Mouse (Mus musculus) olfactory bulb, adult 2 months (tissue): Measurements from ENCODE around the gene Eif3i. TPM values are rescaled to one million over a fixed set of nuclear protein-coding genes. Genes with fewer than 3 reads are reported as not detected.

ENCODE experiments used
- H3K27ac ChIP-seq: fragments of 200-500 bp; 2 replicates; pipeline ENCODE4 v1.5.1; 2012; ENCODE audit warnings: low read depth, low read length; ENCODE audit not compliant: insufficient read depth
- H3K4me1 ChIP-seq: fragments of 200-500 bp; 2 replicates; pipeline ENCODE4 v1.6.1; 2012; ENCODE audit warnings: low read length; ENCODE audit not compliant: control insufficient read depth, insufficient read depth
- H3K4me3 ChIP-seq: fragments of 200-500 bp; 2 replicates; pipeline ENCODE4 v1.5.1; 2012; ENCODE audit warnings: mild to moderate bottlenecking, low read depth, low read length, moderate library complexity; ENCODE audit not compliant: insufficient read depth
- CTCF ChIP-seq: fragments of 200-500 bp; IDR thresholded peaks from 2 replicates; pipeline ENCODE4 v1.5.1; 2012; ENCODE audit warnings: low read depth, mild to moderate bottlenecking, low read length, moderate library complexity; ENCODE audit not compliant: insufficient read depth
- POLR2A ChIP-seq: fragments of 200-500 bp; IDR thresholded peaks from 2 replicates; pipeline ENCODE4 v1.6.1; 2012; ENCODE audit warnings: mild to moderate bottlenecking, low read depth, low read length, moderate library complexity; ENCODE audit not compliant: insufficient read depth
- WGBS: fragments of 180-500 bp; shearing (Covaris S2); methylation state at CpG from one replicate; pipeline ENCODE4 v1.1.7; 2018; 5-methylcytosine and 5-hydroxymethylcytosine counted together
- polyA plus RNA-seq: library from polyadenylated mRNA; stranded (reverse); fragments of >200 nt; gene quantifications from 2 replicates; pipeline ENCODE4 v1.2.4, GENCODE M21; 2012; ENCODE audit warnings: low replicate concordance; ENCODE audit not compliant: missing spikeins, insufficient read depth, insufficient read length

Eif3i gene
- polyA plus RNA-seq, 1 experiment = not detected

- peaks cover 37% of the 10 kb centered on the region for H3K4me1 ChIP-seq
- no peak overlapping the region for H3K4me3 ChIP-seq
- 64% methylated on average over 8 of the region's 8 CpGs for WGBS
- TF ChIP-seq CTCF (no peak), POLR2A (no peak)
- no peak overlapping the region for H3K27ac ChIP-seq
Measured at GRCm38 (mm10) chr4:129621283-129621841, 20.9 kb upstream of the Eif3i start.

- H3K4me3 ChIP-seq = no peak overlapping the region
- no peak for TF ChIP-seq CTCF
- TF ChIP-seq POLR2A = no peak
- 87% methylated on average over 11 of the region's 11 CpGs for WGBS
- H3K27ac ChIP-seq = no peak overlapping the region
- peaks cover 34% of the 10 kb centered on the region for H3K4me1 ChIP-seq
Measured at GRCm38 (mm10) chr4:129620419-129621282, 20.2 kb upstream of the Eif3i start.

GRCm38 (mm10) chr4:129618786-129619691 is 18.6 kb upstream of the Eif3i start, which contains the start of gene Iqcc:
Iqcc (minus strand) TSS chr4:129619099.
- WGBS = 3% methylated on average over 44 of the region's 44 CpGs
- H3K4me1 ChIP-seq = peaks cover 24% of the 10 kb centered on the region
- no peak for TF ChIP-seq CTCF
- peak; percentile 97 for TF ChIP-seq POLR2A
- H3K27ac ChIP-seq = peak within 1 kb of the TSS; percentile 91
- H3K4me3 ChIP-seq = peak within 1 kb of the TSS; percentile 60

DNA sequence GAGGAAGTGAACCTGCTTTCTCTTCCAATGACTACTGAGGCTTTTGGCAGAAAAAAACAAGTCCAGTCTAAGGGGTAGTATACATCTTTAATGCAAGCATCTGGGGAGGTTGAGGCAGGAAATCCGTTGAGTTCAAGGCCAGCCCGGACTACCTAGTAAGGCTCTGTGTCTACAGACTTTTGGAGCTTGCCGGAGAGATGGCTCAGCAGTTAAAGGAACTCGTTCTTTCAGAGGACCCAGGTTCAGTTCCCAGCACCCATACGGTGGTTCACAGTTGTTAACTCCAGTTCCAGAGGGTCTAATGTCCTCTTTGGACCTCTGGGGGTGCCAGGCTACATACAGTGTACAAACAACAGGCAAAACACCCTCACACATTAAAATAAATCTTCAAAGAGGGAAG is 17.6 kb upstream of the Eif3i start:
- Histone ChIP-seq H3K4me3 (peak overlapping the region; percentile 60), H3K4me1 (peaks cover 24% of the 10 kb centered on the region), H3K27ac (no peak overlapping the region)
- 96% methylated on average over 5 of the region's 5 CpGs for WGBS
- TF ChIP-seq POLR2A = no peak
- no peak for TF ChIP-seq CTCF

GRCm38 (mm10) chr4:129617121-129617641 is 16.7 kb upstream of the Eif3i start:
- no peak overlapping the region for H3K4me3 ChIP-seq
- 93% methylated on average over 7 of the region's 7 CpGs for WGBS
- H3K4me1 ChIP-seq = peaks cover 16% of the 10 kb centered on the region
- no peak overlapping the region for H3K27ac ChIP-seq
- no peak for TF ChIP-seq POLR2A
- no peak for TF ChIP-seq CTCF

DNA sequence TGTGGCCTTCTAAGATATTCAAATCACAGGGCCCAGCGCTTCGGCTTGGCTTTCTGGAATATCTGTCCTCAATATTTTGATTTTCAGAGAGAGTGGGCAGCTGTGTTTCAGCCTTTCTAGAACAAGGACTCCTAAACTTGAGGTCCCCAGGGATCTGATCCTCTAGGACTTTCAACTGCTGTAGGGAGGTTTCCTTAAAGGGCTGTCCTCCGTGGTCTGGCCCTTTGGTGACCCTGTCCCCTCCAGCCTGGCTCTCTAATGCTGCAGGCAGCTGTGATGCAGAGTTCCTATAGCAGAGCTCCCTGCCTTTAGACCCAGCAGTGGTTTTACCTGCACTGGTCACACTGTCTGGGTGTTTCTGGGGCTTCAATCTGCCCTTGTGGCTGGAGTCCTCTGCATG is 16.2 kb upstream of the Eif3i start:
- Histone ChIP-seq H3K4me1 (peaks cover 16% of the 10 kb centered on the region), H3K27ac (no peak overlapping the region), H3K4me3 (no peak overlapping the region)
- TF ChIP-seq POLR2A (no peak), CTCF (no peak)
- WGBS = 95% methylated on average over 3 of the region's 3 CpGs

GRCm38 (mm10) chr4:129615801-129616290 is 15.4 kb upstream of the Eif3i start:
- no peak overlapping the region for H3K4me3 ChIP-seq
- H3K27ac ChIP-seq = no peak overlapping the region
- H3K4me1 ChIP-seq = peaks cover 9% of the 10 kb centered on the region
- TF ChIP-seq CTCF = no peak
- TF ChIP-seq POLR2A = no peak
- 81% methylated on average over 9 of the region's 9 CpGs for WGBS

DNA sequence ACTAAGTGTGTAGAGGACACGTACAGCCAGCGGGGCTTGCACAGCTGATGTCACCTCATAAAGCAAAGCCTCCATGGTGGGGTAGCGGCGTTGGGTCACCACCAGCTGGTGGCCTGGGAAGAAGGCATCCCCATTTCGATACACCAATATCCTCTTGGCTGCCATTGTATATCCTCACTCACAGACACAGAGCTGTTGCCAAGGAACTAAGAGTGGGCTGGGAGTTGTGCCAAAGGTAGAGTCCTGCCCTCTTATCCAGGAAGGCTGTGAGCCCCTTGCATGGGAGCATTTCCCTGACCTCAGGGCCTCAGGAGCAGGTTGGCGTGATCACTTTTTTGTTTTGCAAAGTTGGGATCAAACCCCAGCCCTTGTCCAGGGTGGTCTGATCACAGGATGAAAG is 13.6 kb upstream of the Eif3i start, which contains the start of gene Dcdc2b:
Gene Dcdc2b (minus strand): TSS at position 165 of the 400 bp plus-strand sequence.
- Histone ChIP-seq H3K27ac (no peak within 1 kb of the TSS), H3K4me3 (no peak within 1 kb of the TSS)
- 57% methylated on average over 6 of the region's 6 CpGs for WGBS

More for the DNA sequence above, 13.6 kb upstream of the Eif3i start, which contains the start of gene Dcdc2b:
- TF ChIP-seq CTCF (no peak), POLR2A (no peak)
- H3K4me1 ChIP-seq = peaks cover 9% of the 10 kb centered on the region
